7 mouse cellular contexts compared by ENCODE assay signal in genomic region chr4:154273000-154273399, GRCm38 (mm10). TPM values are rescaled to one million over a fixed set of nuclear protein-coding genes. Genes with fewer than 3 reads are reported as not detected.
DNase-seq lines count a peak whose midpoint lies in the region; ATAC-seq lines count a peak whose summit lies in the region.

No protein-coding gene starts in this region.

- DNase-seq in ovary, postnatal 10 days (ENCODE audit: low spot score) = peak; percentile 18
- no peak for DNase-seq in ovary, adult 18-20 months (ENCODE audit: low spot score)
- peak; percentile 80 for DNase-seq in ZHBTc4 (ENCODE audit: low read depth, low spot score)
- DNase-seq in embryo, embryonic 11.5 days (ENCODE audit: low read depth, low spot score) = peak; percentile 50
- DNase-seq in limb, embryonic 10.5 days (ENCODE audit: low spot score) = peak; percentile 58
- DNase-seq in retina, adult 2 months (ENCODE audit: low read depth, low spot score) = peak; percentile 34

- H3K9ac ChIP-seq in intestine, embryonic 15.5 days = no peak overlapping the region

- no peaks in the 10 kb centered on the region for H3K9me3 ChIP-seq in intestine, embryonic 15.5 days
- no peaks in the 10 kb centered on the region for H3K9me3 ChIP-seq in limb, embryonic 10.5 days (replicated peaks)

- peaks cover 2% of the 10 kb centered on the region; the same call in 1 of the 2 replicates for H3K36me3 ChIP-seq in intestine, embryonic 15.5 days
- H3K36me3 ChIP-seq in limb, embryonic 10.5 days = peaks cover 66% of the 10 kb centered on the region

- 0 out of 2 replicates have a peak, but pooled peaks have one; percentile 19 for ATAC-seq in intestine, embryonic 15.5 days

- 55% methylated on average over 3 of the region's 3 CpGs for WGBS in intestine, embryonic 15.5 days
- 62% methylated on average over 3 of the region's 3 CpGs for WGBS in limb, embryonic 10.5 days

- H3K27me3 ChIP-seq in intestine, embryonic 15.5 days (replicated peaks) = no peaks in the 10 kb centered on the region
- no peaks in the 10 kb centered on the region for H3K27me3 ChIP-seq in limb, embryonic 10.5 days (ENCODE audit: low read depth, poor library complexity, severe bottlenecking)

- H3K4me3 ChIP-seq in intestine, embryonic 15.5 days (replicated peaks) = no peak overlapping the region
- H3K4me3 ChIP-seq in limb, embryonic 10.5 days = no peak overlapping the region

- H3K4me2 ChIP-seq in intestine, embryonic 15.5 days (replicated peaks) = no peak overlapping the region

- 0 out of 2 replicates have a peak, but pooled peaks cover 8% of the 10 kb centered on the region for H3K4me1 ChIP-seq in intestine, embryonic 15.5 days (replicated peaks)
- H3K4me1 ChIP-seq in limb, embryonic 10.5 days = peaks cover 14% of the 10 kb centered on the region

- no peak overlapping the region for H3K27ac ChIP-seq in intestine, embryonic 15.5 days
- H3K27ac ChIP-seq in limb, embryonic 10.5 days = no peak overlapping the region

RNA-seq across cellular contexts. Expression of gene Arhgef16, which starts 28.5 kb away (rescaled TPM):
- 50.3 and 57.1 TPM in 2 replicates for polyA plus RNA-seq in intestine, embryonic 15.5 days (2015; fragmentation: Nextera tagmentation; extraction: Ambion mirVana)
- polyA plus RNA-seq in limb, embryonic 10.5 days (2016; fragmentation: Nextera tagmentation; extraction: Ambion mirVana) = 5.3 and 6.2 TPM in 2 replicates
